Mouse (Mus musculus) olfactory bulb, adult 2 months (tissue): ENCODE data around the gene Ephb2. TPM values are rescaled to one million over a fixed set of nuclear protein-coding genes. Genes with fewer than 3 reads are reported as not detected.

Source experiments
- H3K27ac ChIP-seq: fragments of 200-500 bp; 2 replicates; pipeline ENCODE4 v1.5.1; 2012; ENCODE audit warnings: low read depth, low read length; ENCODE audit not compliant: insufficient read depth
- H3K4me1 ChIP-seq: fragments of 200-500 bp; 2 replicates; pipeline ENCODE4 v1.6.1; 2012; ENCODE audit warnings: low read length; ENCODE audit not compliant: control insufficient read depth, insufficient read depth
- H3K4me3 ChIP-seq: fragments of 200-500 bp; 2 replicates; pipeline ENCODE4 v1.5.1; 2012; ENCODE audit warnings: mild to moderate bottlenecking, low read depth, low read length, moderate library complexity; ENCODE audit not compliant: insufficient read depth
- CTCF ChIP-seq: fragments of 200-500 bp; IDR thresholded peaks from 2 replicates; pipeline ENCODE4 v1.5.1; 2012; ENCODE audit warnings: low read depth, mild to moderate bottlenecking, low read length, moderate library complexity; ENCODE audit not compliant: insufficient read depth
- POLR2A ChIP-seq: fragments of 200-500 bp; IDR thresholded peaks from 2 replicates; pipeline ENCODE4 v1.6.1; 2012; ENCODE audit warnings: mild to moderate bottlenecking, low read depth, low read length, moderate library complexity; ENCODE audit not compliant: insufficient read depth
- WGBS: fragments of 180-500 bp; shearing (Covaris S2); methylation state at CpG from one replicate; pipeline ENCODE4 v1.1.7; 2018; 5-methylcytosine and 5-hydroxymethylcytosine counted together
- polyA plus RNA-seq: library from polyadenylated mRNA; stranded (reverse); fragments of >200 nt; gene quantifications from 2 replicates; pipeline ENCODE4 v1.2.4, GENCODE M21; 2012; ENCODE audit warnings: low replicate concordance; ENCODE audit not compliant: missing spikeins, insufficient read depth, insufficient read length

Ephb2 gene
- polyA plus RNA-seq, 1 experiment = not detected

DNA sequence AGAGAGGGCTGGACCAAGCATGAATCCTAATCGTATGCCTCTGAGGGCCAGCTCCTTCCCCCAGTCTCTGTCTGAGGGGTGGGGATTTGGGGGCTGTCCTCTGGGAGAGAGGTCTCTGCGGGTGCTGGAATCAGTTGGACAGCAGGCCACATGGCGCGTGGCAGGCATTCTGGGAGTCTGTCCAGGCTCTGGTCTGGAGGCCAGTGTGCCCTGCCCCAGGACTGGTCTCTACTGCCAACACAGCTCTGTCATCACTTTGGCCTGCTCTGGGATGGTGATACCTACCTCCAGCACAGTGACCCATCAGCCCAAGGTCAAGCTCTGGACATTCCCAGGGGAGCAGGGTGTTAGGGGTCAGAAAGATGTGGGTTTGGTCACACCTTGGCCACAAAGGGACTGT is 99.9 kb downstream of the Ephb2 start:
- Histone ChIP-seq H3K4me3 (no peak overlapping the region), H3K27ac (no peak overlapping the region), H3K4me1 (peaks cover 14% of the 10 kb centered on the region)
- TF ChIP-seq POLR2A (no peak), CTCF (no peak)
- 57% methylated on average over 4 of the region's 4 CpGs for WGBS

- H3K4me3 ChIP-seq = no peak overlapping the region
- TF ChIP-seq CTCF = no peak
- no peak for TF ChIP-seq POLR2A
- peaks cover 14% of the 10 kb centered on the region for H3K4me1 ChIP-seq
- H3K27ac ChIP-seq = no peak overlapping the region
- 52% methylated on average over 15 of the region's 15 CpGs for WGBS
Measured at GRCm38 (mm10) chr4:136734210-136734803, 101.5 kb downstream of the Ephb2 start.

GRCm38 (mm10) chr4:136733217-136733865 is 102.4 kb downstream of the Ephb2 start:
- 67% methylated on average over 11 of the region's 11 CpGs for WGBS
- no peak for TF ChIP-seq POLR2A
- no peak for TF ChIP-seq CTCF
- Histone ChIP-seq H3K27ac (no peak overlapping the region), H3K4me1 (peaks cover 14% of the 10 kb centered on the region), H3K4me3 (no peak overlapping the region)

- H3K4me3 ChIP-seq = no peak overlapping the region
- H3K27ac ChIP-seq = no peak overlapping the region
- 88% methylated on average over 7 of the region's 7 CpGs for WGBS
- H3K4me1 ChIP-seq = peaks cover 14% of the 10 kb centered on the region
- no peak for TF ChIP-seq CTCF
- TF ChIP-seq POLR2A = no peak
Measured at GRCm38 (mm10) chr4:136732536-136733121, 103.2 kb downstream of the Ephb2 start.

GRCm38 (mm10) chr4:136731761-136732160 is 104.0 kb downstream of the Ephb2 start:
- H3K27ac ChIP-seq = no peak overlapping the region
- WGBS = 30% methylated on average over 5 of the region's 5 CpGs
- TF ChIP-seq POLR2A = no peak
- no peak for TF ChIP-seq CTCF
- H3K4me3 ChIP-seq = no peak overlapping the region
- H3K4me1 ChIP-seq = peaks cover 14% of the 10 kb centered on the region

- Histone ChIP-seq H3K4me1 (peaks cover 14% of the 10 kb centered on the region), H3K4me3 (no peak overlapping the region), H3K27ac (no peak overlapping the region)
- no peak for TF ChIP-seq CTCF
- no peak for TF ChIP-seq POLR2A
- WGBS = 41% methylated on average over 13 of the region's 13 CpGs
Measured at GRCm38 (mm10) chr4:136731008-136731609, 104.7 kb downstream of the Ephb2 start.

- peaks cover 14% of the 10 kb centered on the region for H3K4me1 ChIP-seq
- no peak overlapping the region for H3K4me3 ChIP-seq
- WGBS = 94% methylated on average over 9 of the region's 9 CpGs
- no peak overlapping the region for H3K27ac ChIP-seq
- TF ChIP-seq POLR2A (no peak), CTCF (no peak)
Measured at GRCm38 (mm10) chr4:136730501-136730900, 105.3 kb downstream of the Ephb2 start.

- H3K27ac ChIP-seq = no peak overlapping the region
- no peak overlapping the region for H3K4me3 ChIP-seq
- H3K4me1 ChIP-seq = peaks cover 14% of the 10 kb centered on the region
- no peak for TF ChIP-seq POLR2A
- no peak for TF ChIP-seq CTCF
- WGBS = 93% methylated on average over 2 of the region's 2 CpGs
Measured at GRCm38 (mm10) chr4:136729574-136729973, 106.2 kb downstream of the Ephb2 start.

DNA sequence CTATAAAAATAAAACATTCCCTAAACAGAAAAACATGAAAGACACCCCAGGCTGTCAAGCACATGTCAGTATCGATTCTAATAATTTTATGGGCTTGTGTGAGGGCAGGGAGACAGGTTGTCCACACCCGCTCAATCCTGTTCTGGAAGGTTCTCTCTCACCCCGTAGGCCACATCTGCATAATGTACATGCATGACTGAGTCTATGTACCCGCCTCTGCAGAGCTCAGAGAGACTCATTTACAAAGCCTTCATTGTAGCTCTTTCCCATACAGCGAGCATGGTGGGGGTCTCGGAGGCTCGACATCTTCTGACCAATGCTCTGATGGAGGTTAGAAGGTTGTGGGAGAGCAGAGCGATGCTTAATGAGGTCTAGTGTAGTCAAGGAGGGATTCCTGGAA is 108.8 kb downstream of the Ephb2 start:
- 60% methylated on average over 8 of the region's 8 CpGs for WGBS
- no peak overlapping the region for H3K4me3 ChIP-seq
- peaks cover 9% of the 10 kb centered on the region for H3K4me1 ChIP-seq
- H3K27ac ChIP-seq = no peak overlapping the region
- TF ChIP-seq CTCF = no peak
- no peak for TF ChIP-seq POLR2A
